Mouse (Mus musculus): ENCODE data around the gene Ube3b. TPM values are rescaled to one million over a fixed set of nuclear protein-coding genes. Genes with fewer than 3 reads are reported as not detected.

Gene Ube3b
- polyA plus RNA-seq, 1 experiment from 2014 or later, result 59.3 TPM

GRCm38 (mm10) chr5:114422591-114422990 is 42.2 kb downstream of the Ube3b start:
- Histone ChIP-seq H3K4me2 (no peak overlapping the region), H3K9ac (no peak overlapping the region), H3K9me3 (ENCODE audit: low read depth, low read length) (no peaks in the 10 kb centered on the region), H3K27me3 (ENCODE audit: insufficient read depth, low read length) (no peaks in the 10 kb centered on the region), H3K4me1 (ENCODE audit: insufficient read depth) (0 out of 2 replicates have a peak, but pooled peaks cover 6% of the 10 kb centered on the region), H3K36me3 (ENCODE audit: insufficient read depth) (peaks cover 36% of the 10 kb centered on the region), H3K27ac (ENCODE audit: low read depth) (no peak overlapping the region), H3K4me3 (ENCODE audit: low read depth, low read length) (no peak overlapping the region)
- WGBS, result 7% methylated on average over 5 of the region's 5 CpGs
- DNase-seq (no peak), ATAC-seq (ENCODE audit: insufficient read depth) (no peak)
- TF ChIP-seq CTCF (IDR thresholded peaks at IDR 0.05; ENCODE audit: low read depth), result no peak

- ATAC-seq (ENCODE audit: insufficient read depth) (no peak), DNase-seq (no peak)
- no peaks in the 10 kb centered on the region for H3K27me3 ChIP-seq (ENCODE audit: insufficient read depth, low read length)
- no peak overlapping the region for H3K4me2 ChIP-seq
- 69% methylated on average over 5 of the region's 5 CpGs for WGBS
- H3K27ac ChIP-seq (ENCODE audit: low read depth), result no peak overlapping the region
- H3K9me3 ChIP-seq (ENCODE audit: low read depth, low read length), result no peaks in the 10 kb centered on the region
- no peak for TF ChIP-seq CTCF (IDR thresholded peaks at IDR 0.05; ENCODE audit: low read depth)
- no peak overlapping the region for H3K4me3 ChIP-seq (ENCODE audit: low read depth, low read length)
- peaks cover 22% of the 10 kb centered on the region for H3K36me3 ChIP-seq (ENCODE audit: insufficient read depth)
- H3K4me1 ChIP-seq (ENCODE audit: insufficient read depth), result 0 out of 2 replicates have a peak, but pooled peaks cover 6% of the 10 kb centered on the region
- no peak overlapping the region for H3K9ac ChIP-seq
Observed at GRCm38 (mm10) chr5:114423961-114424360, 43.6 kb downstream of the Ube3b start.

- Histone ChIP-seq H3K4me3 (ENCODE audit: low read depth, low read length) (no peak overlapping the region), H3K27ac (ENCODE audit: low read depth) (no peak overlapping the region), H3K27me3 (ENCODE audit: insufficient read depth, low read length) (no peaks in the 10 kb centered on the region), H3K4me1 (ENCODE audit: insufficient read depth) (0 out of 2 replicates have a peak, but pooled peaks cover 6% of the 10 kb centered on the region), H3K4me2 (no peak overlapping the region), H3K9ac (no peak overlapping the region), H3K36me3 (ENCODE audit: insufficient read depth) (no peaks in the 10 kb centered on the region), H3K9me3 (ENCODE audit: low read depth, low read length) (no peaks in the 10 kb centered on the region)
- ATAC-seq (ENCODE audit: insufficient read depth) (no peak), DNase-seq (no peak)
- 72% methylated on average over 6 of the region's 6 CpGs for WGBS
- TF ChIP-seq CTCF (IDR thresholded peaks at IDR 0.05; ENCODE audit: low read depth), result no peak
Observed at GRCm38 (mm10) chr5:114426732-114427131, 46.3 kb downstream of the Ube3b start.

- Histone ChIP-seq H3K27ac (ENCODE audit: low read depth) (no peak overlapping the region), H3K9ac (no peak overlapping the region), H3K36me3 (ENCODE audit: insufficient read depth) (no peaks in the 10 kb centered on the region), H3K4me1 (ENCODE audit: insufficient read depth) (no peaks in the 10 kb centered on the region), H3K27me3 (ENCODE audit: insufficient read depth, low read length) (no peaks in the 10 kb centered on the region), H3K9me3 (ENCODE audit: low read depth, low read length) (no peaks in the 10 kb centered on the region), H3K4me3 (ENCODE audit: low read depth, low read length) (no peak overlapping the region), H3K4me2 (no peak overlapping the region)
- 54% methylated on average over 18 of the region's 18 CpGs for WGBS
- ATAC-seq (ENCODE audit: insufficient read depth) (no peak), DNase-seq (no peak)
- TF ChIP-seq CTCF (IDR thresholded peaks at IDR 0.05; ENCODE audit: low read depth), result no peak
Observed at GRCm38 (mm10) chr5:114428621-114429020, 48.2 kb downstream of the Ube3b start.

GRCm38 (mm10) chr5:114429781-114430180 is 49.4 kb downstream of the Ube3b start:
- no peak overlapping the region for H3K9ac ChIP-seq
- H3K4me3 ChIP-seq (ENCODE audit: low read depth, low read length), result no peak overlapping the region
- 74% methylated on average over 7 of the region's 7 CpGs for WGBS
- ATAC-seq (ENCODE audit: insufficient read depth) (no peak), DNase-seq (no peak)
- peaks cover 6% of the 10 kb centered on the region for H3K36me3 ChIP-seq (ENCODE audit: insufficient read depth)
- no peaks in the 10 kb centered on the region for H3K27me3 ChIP-seq (ENCODE audit: insufficient read depth, low read length)
- no peaks in the 10 kb centered on the region for H3K4me1 ChIP-seq (ENCODE audit: insufficient read depth)
- TF ChIP-seq CTCF (IDR thresholded peaks at IDR 0.05; ENCODE audit: low read depth), result no peak
- H3K9me3 ChIP-seq (ENCODE audit: low read depth, low read length), result no peaks in the 10 kb centered on the region
- no peak overlapping the region for H3K4me2 ChIP-seq
- no peak overlapping the region for H3K27ac ChIP-seq (ENCODE audit: low read depth)

- WGBS, result 89% methylated on average over 8 of the region's 8 CpGs
- ATAC-seq (ENCODE audit: insufficient read depth) (no peak), DNase-seq (no peak)
- Histone ChIP-seq H3K4me1 (ENCODE audit: insufficient read depth) (no peaks in the 10 kb centered on the region), H3K9ac (no peak overlapping the region), H3K27ac (ENCODE audit: low read depth) (no peak overlapping the region), H3K9me3 (ENCODE audit: low read depth, low read length) (no peaks in the 10 kb centered on the region), H3K4me3 (ENCODE audit: low read depth, low read length) (no peak overlapping the region), H3K36me3 (ENCODE audit: insufficient read depth) (peaks cover 36% of the 10 kb centered on the region), H3K4me2 (no peak overlapping the region), H3K27me3 (ENCODE audit: insufficient read depth, low read length) (no peaks in the 10 kb centered on the region)
- no peak for TF ChIP-seq CTCF (IDR thresholded peaks at IDR 0.05; ENCODE audit: low read depth)
Observed at GRCm38 (mm10) chr5:114434359-114434758, 54.0 kb downstream of the Ube3b start.

- no peaks in the 10 kb centered on the region for H3K27me3 ChIP-seq (ENCODE audit: insufficient read depth, low read length)
- WGBS, result 87% methylated on average over 14 of the region's 14 CpGs
- no peak for TF ChIP-seq CTCF (IDR thresholded peaks at IDR 0.05; ENCODE audit: low read depth)
- H3K4me3 ChIP-seq (ENCODE audit: low read depth, low read length), result no peak overlapping the region
- no peaks in the 10 kb centered on the region for H3K4me1 ChIP-seq (ENCODE audit: insufficient read depth)
- H3K9me3 ChIP-seq (ENCODE audit: low read depth, low read length), result no peaks in the 10 kb centered on the region
- H3K27ac ChIP-seq (ENCODE audit: low read depth), result no peak overlapping the region
- H3K4me2 ChIP-seq, result no peak overlapping the region
- DNase-seq (no peak), ATAC-seq (ENCODE audit: insufficient read depth) (no peak)
- peaks cover 36% of the 10 kb centered on the region for H3K36me3 ChIP-seq (ENCODE audit: insufficient read depth)
- no peak overlapping the region for H3K9ac ChIP-seq
Observed at GRCm38 (mm10) chr5:114435588-114435987, 55.2 kb downstream of the Ube3b start.

All from lung, embryonic 14.5 days (tissue).